Mouse (Mus musculus): ENCODE measurements around the gene Mid1ip1. TPM values are rescaled to one million over a fixed set of nuclear protein-coding genes. Genes with fewer than 3 reads are reported as not detected.

The Mid1ip1 gene
- 100 to 1,000 TPM; 107 to 114 TPM for total RNA-seq (2023)

DNA sequence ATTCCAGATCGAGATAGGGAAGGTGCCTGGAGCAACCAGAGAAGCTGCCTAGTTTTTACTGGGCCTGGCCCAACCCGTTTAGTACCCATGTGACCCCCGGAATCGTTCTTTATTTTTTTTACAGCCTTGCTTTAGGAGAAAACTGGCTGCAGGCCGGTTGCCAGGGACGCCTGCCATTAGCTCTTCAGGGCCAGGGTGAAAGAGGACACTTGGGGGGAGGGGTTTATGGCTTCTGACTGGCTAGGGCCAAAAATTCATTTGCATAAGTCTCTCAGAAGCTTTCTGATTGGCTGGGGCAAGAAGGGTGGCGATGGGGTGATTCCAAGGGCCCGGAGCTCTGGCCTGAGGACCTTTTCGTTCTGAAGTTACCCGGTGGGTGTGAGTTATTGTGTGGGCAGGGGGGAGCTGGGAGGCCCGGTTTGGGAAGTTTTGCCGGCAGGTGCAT lies at the start of gene Mid1ip1:
Mid1ip1 (plus strand) TSS at position 318 of the 445 bp plus-strand sequence.

Other genes with a start within 250 kb of the Mid1ip1 start
- gene Tspan7, start 229.9 kb upstream of the Mid1ip1 start, total RNA-seq (2023): not detected

Data from neutrophil, adult 83 days (primary cell).